Mouse (Mus musculus): Measurements from ENCODE around the gene Gm10647. TPM values are rescaled to one million over a fixed set of nuclear protein-coding genes. Genes with fewer than 3 reads are reported as not detected.

Gm10647 gene
- not detected for polyA plus RNA-seq (2012; fragmentation: generic; extraction: Trizol)
- long read RNA-seq, experiment 1 = 0 reads
- long read RNA-seq, experiment 2 = 0 reads

DNA sequence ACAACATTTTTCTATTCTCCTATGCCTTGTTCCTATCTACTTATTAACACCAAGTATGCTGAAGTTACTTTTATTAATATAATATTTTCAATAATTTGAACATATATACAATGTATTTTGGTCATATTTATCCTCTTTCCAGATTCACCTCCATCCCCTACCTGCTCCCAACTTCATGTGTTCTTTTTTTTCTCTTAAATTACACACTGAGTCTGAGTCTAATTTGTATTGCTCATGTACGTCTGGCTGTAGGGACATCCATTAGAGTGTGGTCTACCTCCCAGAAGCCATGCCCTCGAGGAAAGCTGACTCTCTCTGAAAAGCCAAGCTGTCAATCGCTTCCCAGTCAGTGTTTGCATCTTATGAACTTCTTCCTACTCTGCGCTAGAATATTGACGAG is at the start of gene Gm10647:
Gm10647 (plus strand) TSS at position 301 of the 400 bp plus-strand sequence.
- H3K79me2 ChIP-seq (ENCODE audit: control insufficient read depth, insufficient read depth) = no peaks in the 10 kb centered on the region
- TF ChIP-seq MAX (IDR thresholded peaks at IDR 0.05) = no peak
- TF ChIP-seq CEBPB (IDR thresholded peaks at IDR 0.05; ENCODE audit: low read depth) = no peak
- no peak for TF ChIP-seq FOSL1 (IDR thresholded peaks at IDR 0.05; ENCODE audit: insufficient read depth, low read length, poor library complexity, severe bottlenecking)
- no peak for TF ChIP-seq MYOD1 (IDR thresholded peaks at IDR 0.05; ENCODE audit: control insufficient read depth, insufficient read length, low read depth)
- no peak for TF ChIP-seq MYOG (IDR thresholded peaks at IDR 0.05; ENCODE audit: control insufficient read depth, extremely low read depth, insufficient read length)
- no peak for TF ChIP-seq CTCF (IDR thresholded peaks at IDR 0.05; ENCODE audit: control insufficient read depth, insufficient read depth, insufficient read length)
- no peak for TF ChIP-seq USF1 (IDR thresholded peaks at IDR 0.05; ENCODE audit: low read depth)
- H3K79me3 ChIP-seq (ENCODE audit: low read depth) = no peaks in the 10 kb centered on the region
- no peak within 1 kb of the TSS for H3ac ChIP-seq (ENCODE audit: control insufficient read depth, insufficient read length, low read depth)
- no peaks in the 10 kb centered on the region for H3K27me3 ChIP-seq (ENCODE audit: control insufficient read depth, insufficient read depth, insufficient read length)
- H3K36me3 ChIP-seq (ENCODE audit: control insufficient read depth, insufficient read depth) = no peaks in the 10 kb centered on the region
- no peak within 1 kb of the TSS for H3K4me3 ChIP-seq (ENCODE audit: insufficient read depth, poor library complexity, severe bottlenecking)

DNA sequence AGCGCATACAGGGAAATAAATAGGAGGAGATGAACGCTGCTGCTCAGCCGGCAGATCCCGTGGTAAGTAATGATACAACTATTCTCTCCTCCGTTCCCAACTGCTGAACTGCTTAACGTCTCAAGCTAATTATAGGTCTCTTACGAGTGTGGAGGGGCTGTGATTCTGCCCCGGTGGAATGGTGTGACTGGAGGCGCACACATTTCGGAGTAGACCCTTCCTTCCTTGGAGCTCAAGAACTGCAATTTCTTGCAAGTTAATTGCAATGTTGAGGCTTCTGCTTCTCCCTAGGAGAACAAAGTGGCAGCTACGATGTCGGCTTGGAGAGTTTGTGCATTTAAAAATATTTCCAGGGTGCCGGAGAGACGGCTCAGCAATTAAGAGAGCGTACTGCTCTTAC is 48.4 kb upstream of the Gm10647 start:
- Histone ChIP-seq H3K79me3 (ENCODE audit: low read depth) (no peaks in the 10 kb centered on the region), H3K27me3 (ENCODE audit: control insufficient read depth, insufficient read depth, insufficient read length) (peaks cover 5% of the 10 kb centered on the region)
- TF ChIP-seq MAX (IDR thresholded peaks at IDR 0.05) (no peak), USF1 (IDR thresholded peaks at IDR 0.05; ENCODE audit: low read depth) (no peak), MYOD1 (IDR thresholded peaks at IDR 0.05; ENCODE audit: control insufficient read depth, insufficient read length, low read depth) (no peak)

DNA sequence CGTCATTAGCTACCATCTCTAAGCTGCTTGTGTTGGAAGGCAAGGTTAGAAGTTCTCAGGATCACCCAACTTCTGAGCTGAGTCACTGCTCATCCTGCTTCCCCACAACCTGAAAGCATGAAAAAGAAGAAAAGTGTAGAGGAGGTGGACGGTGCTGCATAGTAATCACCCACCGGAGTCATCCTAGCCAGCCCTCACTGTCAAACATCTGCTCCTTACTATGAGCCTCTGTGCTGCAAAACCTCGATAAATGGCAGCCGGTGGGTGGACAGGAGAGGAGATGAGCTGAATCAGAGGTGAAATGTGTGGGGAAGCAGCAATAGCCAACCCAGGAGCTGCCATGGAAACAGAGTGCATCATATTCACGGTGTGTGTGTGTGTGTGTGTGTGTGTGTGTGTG is 44.0 kb upstream of the Gm10647 start:
- Histone ChIP-seq H3K36me3 (ENCODE audit: control insufficient read depth, insufficient read depth) (no peaks in the 10 kb centered on the region), H3K79me3 (ENCODE audit: low read depth) (no peaks in the 10 kb centered on the region), H3ac (ENCODE audit: control insufficient read depth, insufficient read length, low read depth) (no peak overlapping the region), H3K4me3 (ENCODE audit: insufficient read depth, poor library complexity, severe bottlenecking) (no peak overlapping the region), H3K27me3 (ENCODE audit: control insufficient read depth, insufficient read depth, insufficient read length) (peaks cover 5% of the 10 kb centered on the region), H3K79me2 (ENCODE audit: control insufficient read depth, insufficient read depth) (no peaks in the 10 kb centered on the region)
- TF ChIP-seq MYOD1 (IDR thresholded peaks at IDR 0.05; ENCODE audit: control insufficient read depth, insufficient read length, low read depth) = no peak
- TF ChIP-seq MAX (IDR thresholded peaks at IDR 0.05) = no peak
- TF ChIP-seq CTCF (IDR thresholded peaks at IDR 0.05; ENCODE audit: control insufficient read depth, insufficient read depth, insufficient read length) = no peak
- TF ChIP-seq USF1 (IDR thresholded peaks at IDR 0.05; ENCODE audit: low read depth) = no peak
- no peak for TF ChIP-seq CEBPB (IDR thresholded peaks at IDR 0.05; ENCODE audit: low read depth)
- no peak for TF ChIP-seq FOSL1 (IDR thresholded peaks at IDR 0.05; ENCODE audit: insufficient read depth, low read length, poor library complexity, severe bottlenecking)
- TF ChIP-seq MYOG (IDR thresholded peaks at IDR 0.05; ENCODE audit: control insufficient read depth, extremely low read depth, insufficient read length) = no peak

More for the DNA sequence above, 48.4 kb upstream of the Gm10647 start:
- H3ac ChIP-seq (ENCODE audit: control insufficient read depth, insufficient read length, low read depth) = no peak overlapping the region
- no peaks in the 10 kb centered on the region for H3K36me3 ChIP-seq (ENCODE audit: control insufficient read depth, insufficient read depth)
- H3K79me2 ChIP-seq (ENCODE audit: control insufficient read depth, insufficient read depth) = no peaks in the 10 kb centered on the region
- H3K4me3 ChIP-seq (ENCODE audit: insufficient read depth, poor library complexity, severe bottlenecking) = no peak overlapping the region

- Histone ChIP-seq H3K79me2 (ENCODE audit: control insufficient read depth, insufficient read depth) (no peaks in the 10 kb centered on the region), H3K79me3 (ENCODE audit: low read depth) (no peaks in the 10 kb centered on the region), H3ac (ENCODE audit: control insufficient read depth, insufficient read length, low read depth) (no peak overlapping the region), H3K4me3 (ENCODE audit: insufficient read depth, poor library complexity, severe bottlenecking) (no peak overlapping the region), H3K36me3 (ENCODE audit: control insufficient read depth, insufficient read depth) (no peaks in the 10 kb centered on the region), H3K27me3 (ENCODE audit: control insufficient read depth, insufficient read depth, insufficient read length) (peaks cover 5% of the 10 kb centered on the region)
- TF ChIP-seq MYOG (IDR thresholded peaks at IDR 0.05; ENCODE audit: control insufficient read depth, extremely low read depth, insufficient read length) (no peak), CEBPB (IDR thresholded peaks at IDR 0.05; ENCODE audit: low read depth) (no peak), USF1 (IDR thresholded peaks at IDR 0.05; ENCODE audit: low read depth) (no peak), MYOD1 (IDR thresholded peaks at IDR 0.05; ENCODE audit: control insufficient read depth, insufficient read length, low read depth) (no peak), FOSL1 (IDR thresholded peaks at IDR 0.05; ENCODE audit: insufficient read depth, low read length, poor library complexity, severe bottlenecking) (no peak), MAX (IDR thresholded peaks at IDR 0.05) (no peak), CTCF (IDR thresholded peaks at IDR 0.05; ENCODE audit: control insufficient read depth, insufficient read depth, insufficient read length) (no peak)
These were observed 35.8 kb upstream of the Gm10647 start for GRCm38 (mm10) chr9:66760991-66761390.

DNA sequence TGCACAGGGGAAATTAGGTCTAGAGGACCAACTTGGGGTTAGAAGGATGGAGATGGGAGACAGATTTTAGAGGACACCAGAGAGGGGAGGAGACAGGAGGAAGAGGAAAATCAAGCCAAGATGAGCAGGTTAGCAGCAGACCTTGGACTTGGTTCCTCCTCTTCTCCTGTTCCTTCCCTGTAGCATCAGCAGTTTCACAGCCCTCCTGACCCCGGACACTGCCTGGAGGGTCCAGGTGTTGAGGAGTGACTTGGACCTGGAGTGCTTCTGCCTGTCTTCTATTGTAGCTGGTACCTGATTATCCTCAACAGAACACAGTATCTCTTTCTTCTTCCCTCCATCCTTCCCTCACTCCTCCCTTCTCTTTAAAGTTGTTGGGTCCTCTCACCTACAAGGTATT is 28.1 kb upstream of the Gm10647 start:
- Histone ChIP-seq H3K79me2 (ENCODE audit: control insufficient read depth, insufficient read depth) (no peaks in the 10 kb centered on the region), H3K36me3 (ENCODE audit: control insufficient read depth, insufficient read depth) (no peaks in the 10 kb centered on the region), H3K27me3 (ENCODE audit: control insufficient read depth, insufficient read depth, insufficient read length) (no peaks in the 10 kb centered on the region), H3K4me3 (ENCODE audit: insufficient read depth, poor library complexity, severe bottlenecking) (no peak overlapping the region), H3ac (ENCODE audit: control insufficient read depth, insufficient read length, low read depth) (no peak overlapping the region), H3K79me3 (ENCODE audit: low read depth) (no peaks in the 10 kb centered on the region)
- no peak for TF ChIP-seq MYOG (IDR thresholded peaks at IDR 0.05; ENCODE audit: control insufficient read depth, extremely low read depth, insufficient read length)
- TF ChIP-seq FOSL1 (IDR thresholded peaks at IDR 0.05; ENCODE audit: insufficient read depth, low read length, poor library complexity, severe bottlenecking) = no peak
- no peak for TF ChIP-seq CTCF (IDR thresholded peaks at IDR 0.05; ENCODE audit: control insufficient read depth, insufficient read depth, insufficient read length)
- no peak for TF ChIP-seq MYOD1 (IDR thresholded peaks at IDR 0.05; ENCODE audit: control insufficient read depth, insufficient read length, low read depth)
- TF ChIP-seq CEBPB (IDR thresholded peaks at IDR 0.05; ENCODE audit: low read depth) = no peak
- TF ChIP-seq USF1 (IDR thresholded peaks at IDR 0.05; ENCODE audit: low read depth) = no peak
- no peak for TF ChIP-seq MAX (IDR thresholded peaks at IDR 0.05)

- no peaks in the 10 kb centered on the region for H3K36me3 ChIP-seq (ENCODE audit: control insufficient read depth, insufficient read depth)
- no peak overlapping the region for H3ac ChIP-seq (ENCODE audit: control insufficient read depth, insufficient read length, low read depth)
- no peaks in the 10 kb centered on the region for H3K79me2 ChIP-seq (ENCODE audit: control insufficient read depth, insufficient read depth)
- no peak overlapping the region for H3K4me3 ChIP-seq (ENCODE audit: insufficient read depth, poor library complexity, severe bottlenecking)
- H3K27me3 ChIP-seq (ENCODE audit: control insufficient read depth, insufficient read depth, insufficient read length) = no peaks in the 10 kb centered on the region
- TF ChIP-seq CEBPB (IDR thresholded peaks at IDR 0.05; ENCODE audit: low read depth) = no peak
- TF ChIP-seq CTCF (IDR thresholded peaks at IDR 0.05; ENCODE audit: control insufficient read depth, insufficient read depth, insufficient read length) = no peak
- TF ChIP-seq MYOG (IDR thresholded peaks at IDR 0.05; ENCODE audit: control insufficient read depth, extremely low read depth, insufficient read length) = no peak
- no peak for TF ChIP-seq USF1 (IDR thresholded peaks at IDR 0.05; ENCODE audit: low read depth)
- no peak for TF ChIP-seq MAX (IDR thresholded peaks at IDR 0.05)
- no peak for TF ChIP-seq FOSL1 (IDR thresholded peaks at IDR 0.05; ENCODE audit: insufficient read depth, low read length, poor library complexity, severe bottlenecking)
- TF ChIP-seq MYOD1 (IDR thresholded peaks at IDR 0.05; ENCODE audit: control insufficient read depth, insufficient read length, low read depth) = no peak
- no peaks in the 10 kb centered on the region for H3K79me3 ChIP-seq (ENCODE audit: low read depth)
These were observed 27.6 kb upstream of the Gm10647 start for GRCm38 (mm10) chr9:66769275-66769674.

Data from C2C12 (cell line).